Comparison of ENCODE assay signal across 10 mouse cellular contexts in genomic region chr5:125262578-125262977, GRCm38 (mm10).
A peak's percentile ranks its signal among the peaks of the same experiment; 100 is the strongest.
DNase-seq lines count a peak whose midpoint lies in the region; ATAC-seq lines count a peak whose summit lies in the region.
"Had no signal": no experiment of that assay in that cellular context is flagged by ENCODE, and none has a peak within 500 bp of the region (broad histone marks: within the 10 kb centered on the region; RNA-seq: fewer than 3 reads in every experiment).

No protein-coding gene starts in this region.

- peak; percentile 60 for DNase-seq in adrenal gland, postnatal 14 days
- DNase-seq in adrenal gland, postnatal 10 days: no peak
- DNase-seq in forebrain, embryonic 14.5 days (ENCODE audit: low spot score): peak; percentile 86
- peak; percentile 63 to 68 for DNase-seq in layer of hippocampus, postnatal 10 days (ENCODE audit: low spot score in 2 of 2)
- no peak for DNase-seq in ovary, postnatal 14 days (ENCODE audit: low spot score)
- DNase-seq in liver, embryonic 11.5 days (ENCODE audit: low spot score): no peak
- DNase-seq: cerebellum, adult 9-11 months; heart, postnatal 36 days had no signal

- H3K4me3 ChIP-seq in forebrain, embryonic 14.5 days (ENCODE audit: low read depth, low read length): no peak overlapping the region
- H3K4me3 ChIP-seq in neural tube, embryonic 15.5 days (replicated peaks): no peak overlapping the region
- no peak overlapping the region for H3K4me3 ChIP-seq in liver, embryonic 11.5 days (ENCODE audit: low read depth, low read length)
- H3K4me3 ChIP-seq in intestine, embryonic 15.5 days (replicated peaks): no peak overlapping the region

- no peak overlapping the region for H3K4me2 ChIP-seq in forebrain, embryonic 14.5 days (ENCODE audit: low read length)
- H3K4me2 ChIP-seq in neural tube, embryonic 15.5 days: no peak overlapping the region
- no peak overlapping the region for H3K4me2 ChIP-seq in liver, embryonic 11.5 days
- H3K4me2 ChIP-seq in intestine, embryonic 15.5 days (replicated peaks): no peak overlapping the region

- peak overlapping the region; percentile 63; the same call in 1 of the 2 replicates for H3K27ac ChIP-seq in forebrain, embryonic 14.5 days (ENCODE audit: low read depth, low read length)
- H3K27ac ChIP-seq in neural tube, embryonic 15.5 days (replicated peaks): peak overlapping the region; percentile 75
- H3K27ac ChIP-seq in liver, embryonic 11.5 days (ENCODE audit: low read depth, low read length): no peak overlapping the region
- H3K27ac ChIP-seq in intestine, embryonic 15.5 days: no peak overlapping the region

- H3K36me3 ChIP-seq in forebrain, embryonic 14.5 days (ENCODE audit: control insufficient read depth, insufficient read depth, low read length): no peaks in the 10 kb centered on the region
- no peaks in the 10 kb centered on the region for H3K36me3 ChIP-seq in neural tube, embryonic 15.5 days
- H3K36me3 ChIP-seq in liver, embryonic 11.5 days (ENCODE audit: control insufficient read depth, insufficient read depth, low read length): no peaks in the 10 kb centered on the region
- no peaks in the 10 kb centered on the region for H3K36me3 ChIP-seq in intestine, embryonic 15.5 days

- H3K9ac ChIP-seq in forebrain, embryonic 14.5 days (ENCODE audit: low read length): no peak overlapping the region
- no peak overlapping the region for H3K9ac ChIP-seq in neural tube, embryonic 15.5 days (replicated peaks)
- no peak overlapping the region for H3K9ac ChIP-seq in liver, embryonic 11.5 days (ENCODE audit: low read depth, low read length)
- no peak overlapping the region for H3K9ac ChIP-seq in intestine, embryonic 15.5 days

- H3K27me3 ChIP-seq in forebrain, embryonic 14.5 days (replicated peaks; ENCODE audit: control insufficient read depth, insufficient read depth, low read length): no peaks in the 10 kb centered on the region
- H3K27me3 ChIP-seq in neural tube, embryonic 15.5 days (replicated peaks): no peaks in the 10 kb centered on the region
- no peaks in the 10 kb centered on the region for H3K27me3 ChIP-seq in liver, embryonic 11.5 days (replicated peaks; ENCODE audit: control insufficient read depth, insufficient read depth, low read length)
- H3K27me3 ChIP-seq in intestine, embryonic 15.5 days (replicated peaks): 0 out of 2 replicates have a peak, but pooled peaks cover 2% of the 10 kb centered on the region

- 32% methylated on average over 7 of the region's 7 CpGs for WGBS in forebrain, embryonic 14.5 days
- WGBS in neural tube, embryonic 15.5 days: 20% methylated on average over 7 of the region's 7 CpGs
- WGBS in liver, embryonic 11.5 days: 57% methylated on average over 7 of the region's 7 CpGs
- WGBS in intestine, embryonic 15.5 days: 45% methylated on average over 7 of the region's 7 CpGs

- peak; percentile 80 for ATAC-seq in forebrain, embryonic 14.5 days
- no peak; the same call in 1 of the 2 replicates for ATAC-seq in neural tube, embryonic 15.5 days (ENCODE audit: low FRiP score)
- no peak for ATAC-seq in liver, embryonic 11.5 days (replicated peaks; ENCODE audit: low FRiP score)
- no peak for ATAC-seq in intestine, embryonic 15.5 days

- H3K9me3 ChIP-seq in forebrain, embryonic 14.5 days (replicated peaks; ENCODE audit: control insufficient read depth, low read length): no peaks in the 10 kb centered on the region
- H3K9me3 ChIP-seq in neural tube, embryonic 15.5 days (replicated peaks): no peaks in the 10 kb centered on the region
- H3K9me3 ChIP-seq in liver, embryonic 11.5 days (ENCODE audit: control insufficient read depth, low read length): no peaks in the 10 kb centered on the region
- no peaks in the 10 kb centered on the region for H3K9me3 ChIP-seq in intestine, embryonic 15.5 days

- peaks cover 15% of the 10 kb centered on the region for H3K4me1 ChIP-seq in forebrain, embryonic 14.5 days (ENCODE audit: control insufficient read depth, insufficient read depth, low read length)
- H3K4me1 ChIP-seq in neural tube, embryonic 15.5 days: peaks cover 48% of the 10 kb centered on the region
- H3K4me1 ChIP-seq in liver, embryonic 11.5 days (replicated peaks; ENCODE audit: control insufficient read depth, insufficient read depth, low read length): 0 out of 2 replicates have a peak, but pooled peaks cover 2% of the 10 kb centered on the region
- peaks cover 16% of the 10 kb centered on the region; the same call in 1 of the 2 replicates for H3K4me1 ChIP-seq in intestine, embryonic 15.5 days (replicated peaks)

Comparison
In these comparisons a context has a peak if more than half of its experiments do, and no peak if none do; other contexts are left out.
1. DNase-seq: peak in adrenal gland, postnatal 14 days (single experiment), forebrain, embryonic 14.5 days (single experiment) and layer of hippocampus, postnatal 10 days (2 of 2); none in adrenal gland, postnatal 10 days (single experiment), ovary, postnatal 14 days (single experiment) and liver, embryonic 11.5 days (single experiment).
2. H3K27ac ChIP-seq: peak in forebrain, embryonic 14.5 days (single experiment) and neural tube, embryonic 15.5 days (single experiment); none in liver, embryonic 11.5 days (single experiment) and intestine, embryonic 15.5 days (single experiment).